9 mouse cellular contexts compared by ENCODE assay signal in the genomic region with DNA sequence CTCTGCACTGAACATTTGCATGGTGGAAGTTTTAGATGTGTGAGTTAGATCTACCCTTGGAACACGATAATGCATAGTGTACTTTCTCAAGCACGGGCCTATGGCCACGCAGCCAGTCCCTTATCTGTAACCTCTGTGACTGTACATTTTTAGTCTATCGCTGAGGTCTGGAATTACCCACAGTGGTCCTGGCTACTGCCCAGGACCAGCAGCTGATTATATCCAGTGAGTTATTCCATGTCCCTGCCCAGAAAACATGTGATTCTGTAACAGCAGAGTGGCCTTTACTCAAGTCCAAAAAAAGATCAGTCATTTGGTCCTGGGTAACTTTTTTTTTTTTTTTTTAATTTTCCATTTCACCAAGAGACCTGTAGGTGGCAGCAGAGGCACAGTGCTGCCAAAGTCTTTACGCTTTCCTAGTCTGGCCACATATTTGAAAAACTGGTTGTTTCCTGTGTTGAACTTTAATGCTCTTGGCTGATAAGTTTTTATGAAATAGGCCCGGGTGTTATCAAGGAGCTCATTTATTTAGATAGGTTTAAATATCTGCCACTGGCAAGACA.
A peak's percentile ranks its signal among the peaks of the same experiment; 100 is the strongest.
DNase-seq lines count a peak whose midpoint lies in the region; ATAC-seq lines count a peak whose summit lies in the region.
"Had no signal": no experiment of that assay in that cellular context is flagged by ENCODE, and none has a peak within 500 bp of the region (broad histone marks: within the 10 kb centered on the region; RNA-seq: fewer than 3 reads in every experiment).

No protein-coding gene starts in this region.

- no peaks in the 10 kb centered on the region for H3K27me3 ChIP-seq in forebrain, embryonic 12.5 days
- H3K27me3 ChIP-seq in forebrain, embryonic 15.5 days = no peaks in the 10 kb centered on the region
- H3K27me3 ChIP-seq: limb, embryonic 13.5 days had no signal

- DNase-seq in A20 (ENCODE audit: low read depth, low spot score) = peak; percentile 52
- peak; percentile 43 to 47 for DNase-seq in adrenal gland, postnatal 36 days
- DNase-seq in gastrocnemius, adult 8-10 months (ENCODE audit: low spot score in 2 of 2) = peak; percentile 33 to 64
- DNase-seq in kidney, adult 9 months = peak; percentile 82
- DNase-seq in mesoderm, embryonic 11.5 days (ENCODE audit: low read depth, low spot score) = peak; percentile 65
- no peak for DNase-seq in testis, postnatal 10 days (ENCODE audit: low spot score)

- H3K4me3 ChIP-seq in forebrain, embryonic 12.5 days (replicated peaks) = no peak overlapping the region
- no peak overlapping the region for H3K4me3 ChIP-seq in forebrain, embryonic 15.5 days
- H3K4me3 ChIP-seq: limb, embryonic 13.5 days had no signal

- ATAC-seq in forebrain, embryonic 12.5 days (ENCODE audit: low FRiP score) = peak; percentile 49; the same call in 1 of the 2 replicates
- ATAC-seq in forebrain, embryonic 15.5 days (replicated peaks) = no peak; the same call in 1 of the 2 replicates

- peaks cover 57% of the 10 kb centered on the region for H3K36me3 ChIP-seq in forebrain, embryonic 12.5 days (replicated peaks)
- peaks cover 31% of the 10 kb centered on the region for H3K36me3 ChIP-seq in forebrain, embryonic 15.5 days

- H3K9me3 ChIP-seq in forebrain, embryonic 12.5 days = no peaks in the 10 kb centered on the region
- no peaks in the 10 kb centered on the region for H3K9me3 ChIP-seq in forebrain, embryonic 15.5 days
- H3K9me3 ChIP-seq: limb, embryonic 13.5 days had no signal

- H3K27ac ChIP-seq in forebrain, embryonic 12.5 days = no peak overlapping the region
- H3K27ac ChIP-seq in forebrain, embryonic 15.5 days (replicated peaks) = no peak overlapping the region
- H3K27ac ChIP-seq: limb, embryonic 13.5 days had no signal

- WGBS in forebrain, embryonic 12.5 days = 73% methylated on average over 6 of the region's 6 CpGs
- WGBS in forebrain, embryonic 15.5 days = 62% methylated on average over 6 of the region's 6 CpGs

- no peak overlapping the region for H3K9ac ChIP-seq in forebrain, embryonic 12.5 days
- H3K9ac ChIP-seq in forebrain, embryonic 15.5 days (replicated peaks) = no peak overlapping the region
- H3K9ac ChIP-seq: limb, embryonic 13.5 days had no signal

- no peak overlapping the region for H3K4me2 ChIP-seq in forebrain, embryonic 12.5 days
- H3K4me2 ChIP-seq in forebrain, embryonic 15.5 days (replicated peaks) = no peak overlapping the region
- H3K4me2 ChIP-seq: limb, embryonic 13.5 days had no signal

- H3K4me1 ChIP-seq in forebrain, embryonic 12.5 days = no peaks in the 10 kb centered on the region
- H3K4me1 ChIP-seq in forebrain, embryonic 15.5 days = 0 out of 2 replicates have a peak, but pooled peaks cover 5% of the 10 kb centered on the region
- H3K4me1 ChIP-seq: limb, embryonic 13.5 days had no signal
